Mouse (Mus musculus) spleen, postnatal 10 days (tissue): ENCODE measurements at regions not wholly inside any gene's neighbourhood (a gene's known extent, or its start where the extent isn't known, plus 50 kb on each side); places are given as distances from the start of the nearest gene placed in this dataset.

Experiments
- DNase-seq, 2 experiments: peaks; one replicate each; pipeline ENCODE4 v3.0.0; 2021 to 2022; ENCODE audit warnings: low spot score in 2 of 2

GRCm38 (mm10) chr5:126724329-126724728 is 517.3 kb upstream of the Tmem132c start:
- DNase-seq = no peak

- peak in 1 of 2 experiments; percentile 16 for DNase-seq
Measured at GRCm38 (mm10) chr5:126733470-126733869, 508.1 kb upstream of the Tmem132c start.

- DNase-seq = no peak
Measured at GRCm38 (mm10) chr5:126735733-126736132, 505.9 kb upstream of the Tmem132c start.

- no peak for DNase-seq
Measured at GRCm38 (mm10) chr5:126737681-126738080, 503.9 kb upstream of the Tmem132c start.

GRCm38 (mm10) chr5:126740861-126741410 is 500.7 kb upstream of the Tmem132c start:
- DNase-seq = no peak

- DNase-seq = no peak
Measured at GRCm38 (mm10) chr5:126755107-126755506, 486.5 kb upstream of the Tmem132c start.

- DNase-seq = no peak
Measured at GRCm38 (mm10) chr5:126765037-126765707, 476.4 kb upstream of the Tmem132c start.

GRCm38 (mm10) chr5:126769031-126769430 is 472.6 kb upstream of the Tmem132c start:
- no peak for DNase-seq

GRCm38 (mm10) chr5:126787706-126788610 is 453.6 kb upstream of the Tmem132c start:
- peak in 1 of 2 experiments; percentile 14 for DNase-seq

- DNase-seq = no peak
Measured at GRCm38 (mm10) chr5:126799698-126800279, 441.8 kb upstream of the Tmem132c start.

GRCm38 (mm10) chr5:126806656-126807055 is 435.0 kb upstream of the Tmem132c start:
- DNase-seq = no peak

GRCm38 (mm10) chr5:126816069-126816468 is 425.5 kb upstream of the Tmem132c start:
- no peak for DNase-seq

GRCm38 (mm10) chr5:126835440-126835839 is 406.2 kb upstream of the Tmem132c start:
- DNase-seq = no peak

GRCm38 (mm10) chr5:126842606-126843005 is 399.0 kb upstream of the Tmem132c start:
- no peak for DNase-seq

GRCm38 (mm10) chr5:126862078-126862477 is 379.5 kb upstream of the Tmem132c start:
- DNase-seq = no peak

- DNase-seq = no peak
Measured at GRCm38 (mm10) chr5:126875842-126876241, 365.8 kb upstream of the Tmem132c start.

GRCm38 (mm10) chr5:126890710-126891109 is 350.9 kb upstream of the Tmem132c start:
- DNase-seq = no peak

- DNase-seq = no peak
Measured at GRCm38 (mm10) chr5:126893063-126893462, 348.5 kb upstream of the Tmem132c start.

GRCm38 (mm10) chr5:126910084-126910483 is 331.5 kb upstream of the Tmem132c start:
- no peak for DNase-seq

- no peak for DNase-seq
Measured at GRCm38 (mm10) chr5:126917300-126917699, 324.3 kb upstream of the Tmem132c start.

- no peak for DNase-seq
Measured at GRCm38 (mm10) chr5:126933466-126933865, 308.1 kb upstream of the Tmem132c start.

- no peak for DNase-seq
Measured at GRCm38 (mm10) chr5:126944861-126945260, 296.7 kb upstream of the Tmem132c start.
